Mouse (Mus musculus): Measurements from ENCODE around the gene Crybb3.

GRCm38 (mm10) chr5:113081020-113081419 is 364 bp downstream of the Crybb3 start:
- no peak for TF ChIP-seq CHD2 (IDR thresholded peaks at IDR 0.05; ENCODE audit: low read depth, low read length)
- no peak for TF ChIP-seq MAFK (IDR thresholded peaks at IDR 0.05; ENCODE audit: insufficient read depth, low read depth, low read length)
- TF ChIP-seq ZNF384 (IDR thresholded peaks at IDR 0.05; ENCODE audit: low read depth, low read length), result no peak
- TF ChIP-seq HCFC1 (IDR thresholded peaks at IDR 0.05; ENCODE audit: borderline replicate concordance, insufficient read depth, low read length), result no peak

All from ES-E14 (cell line).